Mouse (Mus musculus) C2C12 (cell line): Measurements from ENCODE around the gene En1.

ENCODE experiments used
- CEBPB ChIP-seq: IDR thresholded peaks from one replicate; pipeline ENCODE4 v1.6.1; 2011; ENCODE audit warnings: low read depth, mild to moderate bottlenecking, control low read depth, moderate library complexity
- CTCF ChIP-seq: IDR thresholded peaks from one replicate; pipeline ENCODE4 v1.5.1; 2011; ENCODE audit not compliant: control insufficient read depth, insufficient read depth, insufficient read length
- FOSL1 ChIP-seq: IDR thresholded peaks from one replicate; pipeline ENCODE4 v1.8.0; 2011; ENCODE audit warnings: mild to moderate bottlenecking, low read length; ENCODE audit not compliant: poor library complexity, insufficient read depth, severe bottlenecking
- MAX ChIP-seq: IDR thresholded peaks from one replicate; pipeline ENCODE4 v1.6.1; 2011; ENCODE audit warnings: mild to moderate bottlenecking, control low read depth
- MYOD1 ChIP-seq: IDR thresholded peaks from one replicate; pipeline ENCODE4 v1.6.1; 2011; ENCODE audit warnings: low read depth; ENCODE audit not compliant: control insufficient read depth, insufficient read length
- MYOG ChIP-seq: IDR thresholded peaks from one replicate; pipeline ENCODE4 v1.6.1; 2011; ENCODE audit not compliant: control insufficient read depth, insufficient read length; ENCODE audit errors: extremely low read depth
- USF1 ChIP-seq: IDR thresholded peaks from one replicate; pipeline ENCODE4 v1.6.1; 2011; ENCODE audit warnings: low read depth, mild to moderate bottlenecking, control low read depth, moderate library complexity

DNA sequence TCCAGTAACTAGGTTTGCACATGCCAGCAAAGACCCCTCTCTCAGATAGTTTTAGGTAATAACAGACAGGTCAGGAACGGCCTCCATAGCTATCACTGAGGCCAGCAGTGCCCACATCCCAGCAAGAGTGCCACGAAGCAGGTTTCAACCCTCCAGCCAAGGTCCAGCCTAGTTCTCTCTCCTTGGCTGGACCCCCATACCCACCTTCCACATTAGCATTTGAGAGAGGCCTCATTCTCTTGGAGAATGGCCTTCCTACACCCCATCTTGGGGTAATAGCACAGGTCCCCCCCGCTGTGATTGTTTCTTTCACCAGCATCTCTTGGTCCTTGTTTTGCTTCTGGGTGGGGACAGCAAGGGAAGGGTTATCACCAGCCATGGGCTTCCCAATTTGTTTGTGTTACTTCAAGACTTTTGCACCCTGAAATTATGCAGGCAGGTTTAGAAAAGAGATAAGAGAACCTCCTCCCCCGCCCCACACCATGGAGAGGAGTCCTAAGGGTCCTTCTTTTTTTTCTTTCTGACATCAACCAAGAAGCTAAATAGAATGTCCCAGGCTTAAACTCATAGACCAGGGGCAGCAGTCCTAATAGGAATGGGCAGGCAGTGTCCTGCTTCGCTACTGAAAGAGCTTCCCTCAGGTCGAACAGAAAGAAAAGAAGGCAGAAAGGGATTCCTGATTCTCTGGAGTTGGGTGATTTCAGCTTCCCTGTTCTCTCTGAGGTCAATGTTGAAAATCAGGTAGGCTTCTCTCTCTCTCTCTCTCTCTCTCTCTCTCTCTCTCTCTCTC is 3.5 kb downstream of the En1 start:
- TF ChIP-seq CTCF (no peak), MYOD1 (no peak), MAX (no peak), USF1 (no peak), MYOG (no peak), CEBPB (no peak), FOSL1 (no peak)
